Mouse (Mus musculus): ENCODE measurements around the gene Zdhhc21. TPM values are rescaled to one million over a fixed set of nuclear protein-coding genes. Genes with fewer than 3 reads are reported as not detected.

Zdhhc21 gene
- polyA plus RNA-seq, 1 experiment = 8.3 TPM

GRCm38 (mm10) chr4:82765513-82766216 lies 94.1 kb downstream of the Zdhhc21 start:
- DNase-seq (ENCODE audit: low read depth) = no peak

- no peak for DNase-seq (ENCODE audit: low read depth)
These were observed 96.2 kb downstream of the Zdhhc21 start for GRCm38 (mm10) chr4:82763586-82763985.

- DNase-seq (ENCODE audit: low read depth) = no peak
These were observed 97.2 kb downstream of the Zdhhc21 start for GRCm38 (mm10) chr4:82762430-82763119.

GRCm38 (mm10) chr4:82756295-82756626 lies 103.5 kb downstream of the Zdhhc21 start:
- DNase-seq (ENCODE audit: low read depth) = no peak

- DNase-seq (ENCODE audit: low read depth) = no peak
These were observed 104.0 kb downstream of the Zdhhc21 start for GRCm38 (mm10) chr4:82755616-82756294.

Other genes with a start within 250 kb of the Zdhhc21 start
- gene Nfib, start 154.2 kb downstream of the Zdhhc21 start, polyA plus RNA-seq (2012; rRNA removed) = 26.3 and 43.5 TPM in 2 replicates
- not detected in 2 replicates for gene Cer1, start 25.2 kb upstream of the Zdhhc21 start, polyA plus RNA-seq (2012; rRNA removed)
- 4.9 and 5.7 TPM in 2 replicates for gene Frem1, start 192.4 kb upstream of the Zdhhc21 start, polyA plus RNA-seq (2012; rRNA removed)